Mouse (Mus musculus) spleen, adult 2 months (tissue): Measurements from ENCODE around the gene Tbc1d1. TPM values are rescaled to one million over a fixed set of nuclear protein-coding genes. Genes with fewer than 3 reads are reported as not detected.

ENCODE experiments used
- DNase-seq, 2 experiments: peaks; one replicate each; pipeline versions ENCODE4 v3.0.0 to v3.0.0-alpha.2; 2012 to 2021; ENCODE audit warnings: low spot score in 2 of 2, low read depth in 1 of 2
- H3K27ac ChIP-seq: fragments of 200-500 bp; 2 replicates; pipeline ENCODE4 v1.5.1; 2012; ENCODE audit warnings: low read length, inconsistent platforms; ENCODE audit not compliant: insufficient read depth
- H3K27me3 ChIP-seq: fragments of 200-500 bp; 2 replicates; pipeline ENCODE4 v1.6.1; 2012; ENCODE audit warnings: mild to moderate bottlenecking, moderate library complexity, low read length, inconsistent platforms; ENCODE audit not compliant: control insufficient read depth, insufficient read depth
- H3K36me3 ChIP-seq: fragments of 200-500 bp; 2 replicates; pipeline ENCODE4 v1.6.1; 2012; ENCODE audit warnings: mild to moderate bottlenecking, low read length, inconsistent platforms; ENCODE audit not compliant: control insufficient read depth, insufficient read depth
- H3K4me1 ChIP-seq: fragments of 200-500 bp; 2 replicates; pipeline ENCODE4 v1.6.1; 2011; ENCODE audit warnings: inconsistent platforms; ENCODE audit not compliant: control insufficient read depth, insufficient read depth, insufficient read length
- H3K4me3 ChIP-seq: fragments of 200-500 bp; 2 replicates; pipeline ENCODE4 v1.5.1; 2011; ENCODE audit warnings: mild to moderate bottlenecking, inconsistent platforms; ENCODE audit not compliant: insufficient read depth, insufficient read length; ENCODE audit errors: extremely low read depth
- CTCF ChIP-seq: fragments of 200-500 bp; IDR thresholded peaks from 2 replicates; pipeline ENCODE4 v1.5.1; 2011; ENCODE audit warnings: mild to moderate bottlenecking, inconsistent platforms; ENCODE audit not compliant: insufficient read depth, insufficient read length, insufficient replicate concordance; ENCODE audit errors: extremely low read depth
- POLR2A ChIP-seq: fragments of 200-500 bp; IDR thresholded peaks from 2 replicates; pipeline ENCODE4 v1.6.1; 2011; ENCODE audit warnings: low read depth, low read length, inconsistent platforms
- WGBS: fragments of 180-500 bp; shearing (Covaris S2); methylation state at CpG from one replicate; pipeline ENCODE4 v1.1.7; 2018; 5-methylcytosine and 5-hydroxymethylcytosine counted together
- polyA plus RNA-seq: library from polyadenylated mRNA; depleted of rRNA; stranded (reverse); fragments of >200 nt; gene quantifications from 2 replicates; pipeline ENCODE4 v1.2.3, GENCODE M21; 2012

Gene Tbc1d1
- polyA plus RNA-seq, 1 experiment: 16.8 TPM

DNA sequence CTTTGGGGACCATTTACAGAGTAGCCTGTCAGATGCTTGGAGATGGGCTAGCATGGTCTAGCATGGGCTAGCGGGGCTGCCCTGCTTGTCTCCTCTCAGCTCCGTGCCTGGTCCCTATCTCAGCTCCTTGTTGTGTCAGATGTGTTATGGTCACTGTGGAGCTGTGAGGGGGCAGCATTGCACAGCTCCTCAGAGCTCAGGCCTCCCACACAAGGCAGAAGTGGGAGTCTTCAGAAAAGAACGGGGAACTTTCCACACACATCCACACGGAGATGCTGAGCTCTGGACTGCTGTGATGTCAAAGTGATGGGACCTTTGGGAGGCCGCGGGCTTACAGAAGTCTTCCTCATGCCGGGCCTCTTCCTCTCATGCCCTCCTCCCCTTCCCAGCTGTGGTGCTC is 140.2 kb downstream of the Tbc1d1 start:
- Histone ChIP-seq H3K4me3 (no peak overlapping the region), H3K27ac (peak overlapping the region; percentile 68), H3K36me3 (peaks cover 8% of the 10 kb centered on the region; the same call in 1 of the 2 replicates), H3K27me3 (no peaks in the 10 kb centered on the region), H3K4me1 (peaks cover 22% of the 10 kb centered on the region)
- 79% methylated on average over 7 of the region's 7 CpGs for WGBS
- TF ChIP-seq CTCF: no peak
- no peak for TF ChIP-seq POLR2A
- DNase-seq: no peak

DNA sequence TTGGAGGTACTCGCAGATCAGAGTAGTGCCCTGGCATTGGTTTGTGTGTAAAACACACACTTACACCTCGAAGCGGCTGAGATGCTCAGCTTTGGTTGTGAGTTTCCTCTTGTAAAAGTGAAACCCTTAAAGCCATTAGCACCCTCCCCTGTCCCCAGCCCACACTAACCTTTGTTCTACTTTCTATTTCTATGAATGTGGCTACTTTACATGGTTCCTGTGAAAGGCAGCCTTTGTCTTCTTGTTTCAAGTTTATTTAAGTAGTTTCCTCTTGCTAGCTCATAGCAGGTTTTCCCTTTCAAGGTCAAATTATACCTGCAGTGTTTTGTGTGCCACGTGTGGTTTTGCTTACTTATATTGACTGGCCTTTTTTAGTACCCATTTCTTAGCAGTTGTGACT is 141.0 kb downstream of the Tbc1d1 start:
- WGBS: 19% methylated on average over 4 of the region's 4 CpGs
- Histone ChIP-seq H3K36me3 (peaks cover 10% of the 10 kb centered on the region; the same call in 1 of the 2 replicates), H3K4me1 (peaks cover 22% of the 10 kb centered on the region), H3K4me3 (no peak overlapping the region), H3K27ac (peak overlapping the region; percentile 68), H3K27me3 (no peaks in the 10 kb centered on the region)
- TF ChIP-seq CTCF (no peak), POLR2A (no peak)
- DNase-seq: peak in 1 of 2 experiments; percentile 30

DNA sequence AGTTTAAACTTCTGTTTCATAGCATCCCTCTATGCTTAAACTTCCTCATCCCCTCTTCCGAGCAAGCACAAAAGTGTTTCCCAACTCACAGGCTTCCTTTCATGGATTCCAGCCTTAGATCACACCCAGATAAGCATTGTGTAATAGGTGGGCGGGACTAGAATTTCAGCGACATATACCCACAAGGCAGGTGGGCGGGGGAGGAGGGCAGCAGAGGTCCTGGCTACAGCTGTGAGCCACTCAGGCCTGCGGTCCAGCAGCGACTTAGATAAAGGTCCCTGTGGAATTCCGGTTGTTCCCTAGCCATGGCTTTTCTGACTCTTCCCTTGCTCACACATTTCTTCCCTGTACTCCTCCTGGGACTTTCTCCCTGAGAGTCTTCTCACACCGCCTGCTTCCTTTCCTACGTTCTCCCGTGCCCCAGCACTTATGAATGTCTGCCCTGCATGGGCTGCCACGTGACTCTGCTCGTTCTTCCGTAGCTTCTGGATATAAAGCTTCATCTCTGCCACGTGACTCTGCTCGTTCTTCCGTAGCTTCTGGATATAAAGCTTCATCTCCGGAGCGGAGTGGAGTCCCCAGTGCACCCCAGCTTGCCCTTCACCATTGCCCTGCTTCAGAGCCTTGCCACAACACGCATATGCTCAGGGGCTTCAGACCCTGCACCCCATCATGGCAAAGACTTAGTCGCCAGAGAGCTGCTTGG is 142.4 kb downstream of the Tbc1d1 start:
- no peak for DNase-seq
- no peak overlapping the region for H3K4me3 ChIP-seq

DNA sequence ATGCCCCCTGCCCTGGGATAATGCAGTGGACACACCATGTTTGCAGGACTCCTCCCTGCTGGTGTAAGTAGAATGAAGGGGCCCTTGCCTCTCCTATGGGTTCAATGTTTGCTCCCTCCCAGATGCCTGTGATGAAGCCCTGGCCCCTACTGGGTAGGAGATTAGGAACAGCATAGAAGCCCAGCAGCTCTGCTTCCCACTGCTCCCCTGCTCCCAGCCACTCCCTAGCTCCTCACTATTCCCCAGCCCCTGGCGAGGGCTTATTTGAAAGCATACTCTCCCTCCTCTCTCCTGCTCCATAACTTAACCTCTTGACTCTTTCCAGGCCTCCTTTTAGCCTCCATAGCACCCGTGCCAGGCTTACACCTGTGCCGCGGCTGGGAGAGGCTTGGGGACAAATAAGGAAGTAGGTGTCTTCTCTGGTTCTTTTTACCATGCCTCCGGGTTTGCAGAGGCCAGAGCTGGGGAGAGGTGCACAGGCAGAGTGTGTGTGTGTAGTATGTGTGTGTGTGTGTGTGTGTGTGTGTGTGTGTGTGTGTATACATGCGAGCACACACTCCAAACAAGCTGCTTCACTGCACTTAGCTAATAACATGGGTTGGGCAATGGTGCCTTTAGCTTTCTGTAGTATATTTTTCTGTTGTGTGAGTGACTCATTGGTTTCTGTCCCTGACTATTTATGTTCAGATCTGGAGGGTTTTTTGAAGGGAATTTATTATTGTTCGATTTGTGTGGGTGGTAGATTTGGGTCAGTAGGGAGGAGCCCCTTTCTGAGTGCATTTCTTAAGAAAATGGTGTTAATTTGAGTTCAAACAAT is 143.6 kb downstream of the Tbc1d1 start:
- Histone ChIP-seq H3K4me3 (no peak overlapping the region), H3K4me1 (peaks cover 22% of the 10 kb centered on the region), H3K36me3 (peaks cover 11% of the 10 kb centered on the region), H3K27me3 (no peaks in the 10 kb centered on the region), H3K27ac (peak overlapping the region; percentile 18; the same call in 1 of the 2 replicates)
- WGBS: 33% methylated on average over 7 of the region's 7 CpGs
- no peak for DNase-seq
- TF ChIP-seq POLR2A: no peak

More for the DNA sequence above, 142.4 kb downstream of the Tbc1d1 start:
- H3K27me3 ChIP-seq: no peaks in the 10 kb centered on the region
- no peak for TF ChIP-seq POLR2A
- no peak for TF ChIP-seq CTCF
- H3K4me1 ChIP-seq: peaks cover 22% of the 10 kb centered on the region
- WGBS: 73% methylated on average over 20 of the region's 20 CpGs
- H3K27ac ChIP-seq: peak overlapping the region; percentile 40; the same call in 1 of the 2 replicates
- peaks cover 10% of the 10 kb centered on the region for H3K36me3 ChIP-seq

DNA sequence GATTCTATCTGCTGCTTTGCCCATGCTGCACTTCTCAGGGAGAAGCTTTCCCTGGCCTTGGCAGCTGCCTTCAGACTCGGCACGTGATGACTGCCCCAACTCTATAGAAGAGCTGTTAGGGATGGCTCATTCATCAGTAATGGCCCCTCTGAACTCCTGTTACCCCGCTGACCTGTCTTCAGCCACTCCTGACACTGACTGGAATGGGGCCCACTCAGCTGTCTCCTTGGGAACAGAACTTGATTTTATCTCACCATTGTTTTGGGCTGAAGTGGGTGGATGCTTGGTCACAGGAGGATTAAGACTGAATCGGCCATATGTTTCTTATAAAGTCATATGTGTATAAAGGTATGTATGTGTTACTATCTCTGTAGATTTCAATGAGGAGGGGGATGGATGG is 145.1 kb downstream of the Tbc1d1 start:
- DNase-seq: no peak

DNA sequence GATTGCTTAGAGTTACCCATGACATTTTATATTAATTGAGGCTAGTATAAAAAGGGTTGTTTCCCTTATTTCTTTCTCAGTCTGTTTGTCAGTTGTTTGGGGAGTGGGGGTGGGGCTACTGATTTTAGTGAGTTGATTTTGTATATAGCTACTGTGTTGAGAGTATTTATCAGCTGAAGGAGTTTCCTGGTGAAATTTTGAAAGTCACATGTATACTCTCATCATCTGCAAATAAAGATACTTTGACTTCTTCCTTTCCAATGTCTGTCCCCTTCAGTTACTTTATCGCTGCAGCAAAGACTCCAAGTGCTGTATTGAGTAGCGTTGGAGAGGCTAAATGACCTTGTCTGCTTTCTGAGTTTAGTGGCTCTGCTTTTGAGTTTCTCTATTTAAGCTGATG is 151.2 kb downstream of the Tbc1d1 start:
- no peak for TF ChIP-seq CTCF
- no peak for TF ChIP-seq POLR2A
- H3K4me1 ChIP-seq: peaks cover 2% of the 10 kb centered on the region; the same call in 1 of the 2 replicates
- H3K36me3 ChIP-seq: peaks cover 13% of the 10 kb centered on the region
- no peaks in the 10 kb centered on the region for H3K27me3 ChIP-seq
- 85% methylated on average over 2 of the region's 2 CpGs for WGBS
- H3K4me3 ChIP-seq: no peak overlapping the region
- no peak overlapping the region for H3K27ac ChIP-seq
- no peak for DNase-seq

More for the DNA sequence above, 145.1 kb downstream of the Tbc1d1 start:
- Histone ChIP-seq H3K27me3 (no peaks in the 10 kb centered on the region), H3K4me1 (peaks cover 19% of the 10 kb centered on the region), H3K36me3 (peaks cover 9% of the 10 kb centered on the region), H3K27ac (no peak overlapping the region), H3K4me3 (no peak overlapping the region)
- WGBS: 92% methylated on average over 4 of the region's 4 CpGs
- TF ChIP-seq POLR2A (no peak), CTCF (no peak)
